Mouse (Mus musculus) hindbrain, embryonic 16.5 days (tissue): ENCODE data around the gene Itsn1. TPM values are rescaled to one million over a fixed set of nuclear protein-coding genes. Genes with fewer than 3 reads are reported as not detected.

Experiments used
- ATAC-seq: fragments of 200-750 bp; cut with Nextera tagmentation; 2 replicates; pipeline ENCODE4 v1.8.0; 2017; ENCODE audit warnings: moderate TSS enrichment, moderate library complexity
- H3K27ac ChIP-seq: fragments of 300-500 bp; sonication (generic); 2 replicates; pipeline ENCODE4 v1.5.1; 2014; ENCODE audit warnings: low read depth, mild to moderate bottlenecking, control low read depth, low read length, moderate library complexity
- H3K27me3 ChIP-seq: fragments of 300-500 bp; sonication (generic); replicated peaks from 2 replicates; pipeline ENCODE4 v1.6.1; 2014; ENCODE audit warnings: low read length; ENCODE audit not compliant: control insufficient read depth, insufficient read depth
- H3K36me3 ChIP-seq: fragments of 300-500 bp; sonication (generic); 2 replicates; pipeline ENCODE4 v1.6.1; 2014; ENCODE audit warnings: mild to moderate bottlenecking, low read length, moderate library complexity, mixed read lengths; ENCODE audit not compliant: control insufficient read depth, insufficient read depth
- H3K4me1 ChIP-seq: fragments of 300-500 bp; sonication (generic); 2 replicates; pipeline ENCODE4 v1.6.1; 2014; ENCODE audit warnings: low read depth, low read length; ENCODE audit not compliant: control insufficient read depth, insufficient read depth
- H3K4me2 ChIP-seq: fragments of 300-500 bp; sonication (generic); 2 replicates; pipeline ENCODE4 v1.6.1; 2014; ENCODE audit warnings: mild to moderate bottlenecking, low read length, control low read depth, moderate library complexity
- H3K4me3 ChIP-seq: fragments of 300-500 bp; sonication (generic); 2 replicates; pipeline ENCODE4 v1.5.1; 2014; ENCODE audit warnings: mild to moderate bottlenecking, low read length, control low read depth, moderate library complexity
- H3K9ac ChIP-seq: fragments of 300-500 bp; sonication (generic); 2 replicates; pipeline ENCODE4 v1.6.1; 2014; ENCODE audit warnings: low read depth, mild to moderate bottlenecking, control low read depth, low read length, moderate library complexity
- H3K9me3 ChIP-seq: fragments of 300-500 bp; sonication (generic); 2 replicates; pipeline ENCODE4 v1.6.1; 2014; ENCODE audit warnings: mild to moderate bottlenecking, low read length, moderate library complexity; ENCODE audit not compliant: control insufficient read depth
- WGBS: fragments of 180-500 bp; shearing (Covaris S2); extraction: QIAGEN DNeasy Blood & Tissue Kit; methylation state at CpG from one replicate; pipeline ENCODE4 v1.1.7; 2014; 5-methylcytosine and 5-hydroxymethylcytosine counted together
- polyA plus RNA-seq: library from polyadenylated mRNA; unstranded; fragments of >200 nt; fragmentation: Nextera tagmentation; extraction: Ambion mirVana; gene quantifications from 2 replicates; pipeline ENCODE4 v1.2.1, GENCODE M21; 2015

Gene Itsn1
- polyA plus RNA-seq, 1 experiment from 2014 or later, result 49.6 TPM

- ATAC-seq, result no peak
- no peak overlapping the region for H3K9ac ChIP-seq
- H3K36me3 ChIP-seq, result peaks cover 28% of the 10 kb centered on the region
- WGBS, result 94% methylated on average over 7 of the region's 7 CpGs
- H3K4me1 ChIP-seq, result no peaks in the 10 kb centered on the region; the same call in none of the 2 replicates
- H3K9me3 ChIP-seq, result no peaks in the 10 kb centered on the region
- H3K4me2 ChIP-seq, result no peak overlapping the region
- no peak overlapping the region for H3K4me3 ChIP-seq
- no peak overlapping the region for H3K27ac ChIP-seq
- H3K27me3 ChIP-seq, result no peaks in the 10 kb centered on the region
Observed at GRCm38 (mm10) chr16:91848906-91849603, 120.0 kb downstream of the Itsn1 start.

DNA sequence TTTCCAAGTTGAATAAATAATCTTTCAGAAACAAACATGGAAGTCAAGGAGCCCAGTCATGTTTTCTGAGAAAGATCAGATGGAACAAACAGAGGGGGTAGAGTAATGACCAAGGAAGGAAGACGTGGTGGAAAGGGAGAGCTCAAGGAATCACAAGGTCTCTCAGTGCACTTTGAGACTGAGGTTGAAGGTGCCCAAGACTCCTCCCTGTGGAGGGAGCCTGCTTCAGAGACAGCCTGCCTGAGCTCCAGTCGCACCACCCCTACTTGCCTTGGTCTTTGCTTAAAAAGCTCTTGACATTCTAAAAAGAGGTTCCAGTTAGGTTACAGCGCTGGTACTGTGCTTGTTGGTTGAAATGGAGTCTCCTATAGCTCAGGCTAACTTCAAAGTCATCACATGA is 121.1 kb downstream of the Itsn1 start:
- WGBS, result 96% methylated on average over 3 of the region's 3 CpGs

GRCm38 (mm10) chr16:91851456-91852231 is 122.6 kb downstream of the Itsn1 start:
- Histone ChIP-seq H3K4me3 (no peak overlapping the region), H3K27me3 (no peaks in the 10 kb centered on the region), H3K9ac (no peak overlapping the region), H3K4me1 (no peaks in the 10 kb centered on the region; the same call in none of the 2 replicates), H3K36me3 (peaks cover 25% of the 10 kb centered on the region; the same call in 1 of the 2 replicates), H3K27ac (peak overlapping the region; percentile 25; the same call in 1 of the 2 replicates), H3K9me3 (no peaks in the 10 kb centered on the region), H3K4me2 (no peak overlapping the region)
- WGBS, result 76% methylated on average over 19 of the region's 19 CpGs
- ATAC-seq, result peak; percentile 37; the same call in 1 of the 2 replicates

More for the DNA sequence above, 121.1 kb downstream of the Itsn1 start:
- Histone ChIP-seq H3K4me3 (no peak overlapping the region), H3K9ac (no peak overlapping the region), H3K36me3 (peaks cover 25% of the 10 kb centered on the region; the same call in 1 of the 2 replicates), H3K27me3 (no peaks in the 10 kb centered on the region), H3K4me1 (no peaks in the 10 kb centered on the region; the same call in none of the 2 replicates), H3K4me2 (no peak overlapping the region), H3K9me3 (no peaks in the 10 kb centered on the region), H3K27ac (no peak overlapping the region)
- no peak for ATAC-seq

- peaks cover 25% of the 10 kb centered on the region; the same call in 1 of the 2 replicates for H3K36me3 ChIP-seq
- 87% methylated on average over 10 of the region's 10 CpGs for WGBS
- H3K9me3 ChIP-seq, result no peaks in the 10 kb centered on the region
- no peak for ATAC-seq
- no peak overlapping the region for H3K9ac ChIP-seq
- H3K4me1 ChIP-seq, result no peaks in the 10 kb centered on the region; the same call in 1 of the 2 replicates
- no peak overlapping the region for H3K27ac ChIP-seq
- no peak overlapping the region for H3K4me2 ChIP-seq
- no peaks in the 10 kb centered on the region for H3K27me3 ChIP-seq
- H3K4me3 ChIP-seq, result no peak overlapping the region
Observed at GRCm38 (mm10) chr16:91852753-91853152, 123.7 kb downstream of the Itsn1 start.

- no peaks in the 10 kb centered on the region for H3K9me3 ChIP-seq
- WGBS, result 87% methylated on average over 12 of the region's 12 CpGs
- ATAC-seq, result no peak
Observed at GRCm38 (mm10) chr16:91853223-91853622, 124.1 kb downstream of the Itsn1 start.

GRCm38 (mm10) chr16:91858695-91859094 is 129.6 kb downstream of the Itsn1 start:
- Histone ChIP-seq H3K27me3 (no peaks in the 10 kb centered on the region), H3K36me3 (peaks cover 10% of the 10 kb centered on the region; the same call in 1 of the 2 replicates), H3K4me3 (no peak overlapping the region), H3K4me2 (no peak overlapping the region), H3K9ac (no peak overlapping the region), H3K4me1 (peaks cover 10% of the 10 kb centered on the region), H3K9me3 (no peaks in the 10 kb centered on the region), H3K27ac (no peak overlapping the region)
- 96% methylated on average over 7 of the region's 7 CpGs for WGBS
- no peak for ATAC-seq

More at GRCm38 (mm10) chr16:91853223-91853622, 124.1 kb downstream of the Itsn1 start:
- no peak overlapping the region for H3K27ac ChIP-seq
- H3K9ac ChIP-seq, result no peak overlapping the region
- no peaks in the 10 kb centered on the region; the same call in 1 of the 2 replicates for H3K4me1 ChIP-seq
- H3K4me2 ChIP-seq, result no peak overlapping the region
- H3K4me3 ChIP-seq, result no peak overlapping the region
- no peaks in the 10 kb centered on the region for H3K27me3 ChIP-seq
- H3K36me3 ChIP-seq, result peaks cover 25% of the 10 kb centered on the region; the same call in 1 of the 2 replicates

DNA sequence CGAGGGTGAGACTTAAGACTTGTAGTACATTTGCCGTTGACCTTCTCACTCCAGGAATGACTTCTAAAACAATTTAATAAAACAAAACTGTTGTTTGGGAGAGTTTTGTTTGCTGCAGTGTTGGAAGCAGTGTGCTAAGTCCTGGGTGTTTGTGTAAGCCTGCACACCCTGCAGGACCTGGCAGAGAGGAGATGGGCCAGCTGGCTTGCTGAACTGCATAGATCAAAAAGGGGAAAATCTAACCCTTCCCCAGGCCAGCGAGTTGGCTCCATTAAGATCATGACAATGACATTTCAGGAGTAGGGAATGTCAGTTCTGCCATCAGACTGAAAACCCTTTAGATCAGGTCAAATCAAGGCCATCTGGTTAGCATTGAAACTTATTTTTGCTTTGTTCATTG is 130.1 kb downstream of the Itsn1 start:
- Histone ChIP-seq H3K9me3 (no peaks in the 10 kb centered on the region), H3K27ac (no peak overlapping the region), H3K36me3 (peaks cover 15% of the 10 kb centered on the region; the same call in 1 of the 2 replicates), H3K27me3 (no peaks in the 10 kb centered on the region), H3K4me3 (no peak overlapping the region), H3K4me1 (peaks cover 10% of the 10 kb centered on the region), H3K4me2 (no peak overlapping the region), H3K9ac (no peak overlapping the region)
- 81% methylated on average over 3 of the region's 3 CpGs for WGBS
- no peak for ATAC-seq

- H3K27me3 ChIP-seq, result no peaks in the 10 kb centered on the region
- H3K4me2 ChIP-seq, result no peak overlapping the region
- H3K9me3 ChIP-seq, result no peaks in the 10 kb centered on the region
- H3K36me3 ChIP-seq, result peaks cover 14% of the 10 kb centered on the region; the same call in 1 of the 2 replicates
- H3K27ac ChIP-seq, result 0 out of 2 replicates have a peak overlapping the region, but pooled peaks have one; percentile 20
- H3K4me3 ChIP-seq, result no peak overlapping the region
- H3K9ac ChIP-seq, result no peak overlapping the region
- 70% methylated on average over 8 of the region's 8 CpGs for WGBS
- peaks cover 10% of the 10 kb centered on the region for H3K4me1 ChIP-seq
- no peak for ATAC-seq
Observed at GRCm38 (mm10) chr16:91859958-91860357, 130.9 kb downstream of the Itsn1 start.
